Mouse (Mus musculus): ENCODE data around the gene Prom2. TPM values are rescaled to one million over a fixed set of nuclear protein-coding genes. Genes with fewer than 3 reads are reported as not detected.

Prom2 gene
- not detected for total RNA-seq (2021)
- long read RNA-seq, experiment 1, full-length matches to known transcripts, result 1 of 3 reads
- long read RNA-seq, experiment 1, partial matches to known transcripts, result 1 of 3 reads
- long read RNA-seq, experiment 1, other reads (novel, unspliced or antisense), result 1 of 3 reads
- long read RNA-seq, experiment 2, result 0 reads

DNA sequence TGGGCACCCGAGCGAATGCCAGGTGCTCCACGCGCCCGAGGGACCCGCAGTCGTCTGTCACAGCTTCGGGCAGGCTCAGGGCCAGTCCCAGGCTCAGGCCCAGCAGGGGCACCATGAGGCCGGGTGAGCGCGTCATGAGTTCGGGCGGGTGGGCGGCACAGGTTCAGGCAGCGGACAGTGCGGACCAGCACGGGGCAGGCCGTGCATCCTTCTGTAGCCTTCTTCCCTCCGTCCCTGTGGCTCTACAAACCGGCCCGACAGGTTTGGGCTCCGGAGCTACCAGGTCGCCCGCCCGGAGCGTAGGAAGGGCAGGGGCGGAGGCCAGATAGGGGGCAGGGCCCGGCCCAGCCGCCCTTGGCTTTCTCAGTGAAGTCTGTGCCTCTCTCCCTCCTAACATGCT lies at the start of gene Prom2:
Prom2 (minus strand) TSS at position 283 of the 400 bp plus-strand sequence.
- DNase-seq (ENCODE audit: low spot score in 2 of 2), result no peak

DNA sequence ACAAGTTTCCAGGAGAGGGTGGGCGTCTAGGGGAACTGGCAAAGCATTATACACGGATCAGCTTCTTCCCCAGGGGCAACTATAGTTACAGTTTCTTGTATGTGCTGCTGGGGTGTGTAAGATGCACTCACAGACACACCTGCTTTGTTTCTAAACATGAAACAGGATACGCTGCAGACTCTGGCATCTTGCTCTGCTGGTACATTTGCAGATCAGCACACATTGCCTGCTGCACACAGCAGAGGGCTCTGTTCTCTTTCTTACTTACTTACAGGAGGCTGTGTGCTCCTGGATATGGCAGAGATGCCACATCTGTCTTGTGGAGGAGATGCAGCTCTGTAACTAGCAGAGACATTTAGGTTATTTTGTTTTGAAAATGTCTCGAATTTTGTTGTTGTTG lies 49.6 kb upstream of the Prom2 start:
- no peak for DNase-seq (ENCODE audit: low spot score in 2 of 2)

DNA sequence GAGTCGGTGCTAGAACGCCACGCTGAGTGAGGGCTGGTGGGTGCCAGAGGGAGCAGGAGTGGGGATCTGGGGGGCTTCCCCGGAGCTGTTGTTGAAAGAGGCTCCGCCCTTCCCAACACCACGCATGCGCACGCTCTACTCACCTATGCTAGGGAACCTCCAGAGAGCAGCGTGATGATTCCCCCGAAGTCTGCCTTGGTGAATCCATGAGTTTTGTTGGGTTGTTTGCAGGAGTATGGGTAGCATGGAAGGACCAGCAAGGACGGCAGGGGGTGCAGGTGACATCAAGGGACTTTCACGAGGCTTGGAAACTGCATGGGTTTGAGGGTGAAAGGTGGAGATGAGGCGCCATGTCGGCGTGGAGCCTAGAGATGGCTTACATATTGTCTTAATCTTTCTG lies 48.9 kb upstream of the Prom2 start:
- no peak for DNase-seq (ENCODE audit: low spot score in 2 of 2)

DNA sequence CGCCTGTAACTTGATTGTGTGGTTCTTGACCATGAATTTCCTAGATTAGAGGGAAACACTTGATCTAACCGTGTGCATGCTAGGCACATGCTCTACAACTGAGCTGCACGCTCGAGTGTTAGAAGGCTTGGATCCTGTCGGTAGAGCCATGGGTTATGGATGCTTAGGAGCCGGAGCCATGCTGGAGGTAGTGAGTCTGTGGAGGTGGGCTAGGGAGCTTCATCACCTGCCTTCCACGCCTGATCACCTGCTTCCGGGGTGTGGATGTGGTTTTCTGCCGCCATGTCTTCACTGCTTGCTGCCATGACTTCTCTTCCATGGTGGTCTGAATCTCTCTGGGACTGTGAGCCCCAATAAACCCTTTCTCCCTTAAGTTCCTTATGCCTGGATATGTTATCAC lies 47.6 kb upstream of the Prom2 start:
- DNase-seq (ENCODE audit: low spot score in 2 of 2), result no peak

DNA sequence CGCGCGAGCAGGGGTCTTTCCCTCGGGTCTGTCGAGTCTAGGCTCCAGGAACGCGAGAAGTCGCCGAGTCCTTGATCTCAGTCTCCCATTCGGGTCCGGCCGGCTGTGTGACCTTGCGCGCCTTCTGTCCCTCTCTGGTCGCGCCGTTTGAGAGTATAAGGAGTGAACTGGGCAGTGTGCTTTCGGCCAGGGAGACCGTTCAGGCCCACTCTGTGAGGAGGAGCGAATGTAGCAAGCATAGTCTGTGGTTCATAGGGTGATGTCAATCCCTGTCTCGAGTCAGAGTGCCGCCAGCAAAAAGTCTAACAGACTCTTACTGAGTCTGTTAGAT lies 46.2 kb upstream of the Prom2 start:
- DNase-seq (ENCODE audit: low spot score in 2 of 2), result no peak

DNA sequence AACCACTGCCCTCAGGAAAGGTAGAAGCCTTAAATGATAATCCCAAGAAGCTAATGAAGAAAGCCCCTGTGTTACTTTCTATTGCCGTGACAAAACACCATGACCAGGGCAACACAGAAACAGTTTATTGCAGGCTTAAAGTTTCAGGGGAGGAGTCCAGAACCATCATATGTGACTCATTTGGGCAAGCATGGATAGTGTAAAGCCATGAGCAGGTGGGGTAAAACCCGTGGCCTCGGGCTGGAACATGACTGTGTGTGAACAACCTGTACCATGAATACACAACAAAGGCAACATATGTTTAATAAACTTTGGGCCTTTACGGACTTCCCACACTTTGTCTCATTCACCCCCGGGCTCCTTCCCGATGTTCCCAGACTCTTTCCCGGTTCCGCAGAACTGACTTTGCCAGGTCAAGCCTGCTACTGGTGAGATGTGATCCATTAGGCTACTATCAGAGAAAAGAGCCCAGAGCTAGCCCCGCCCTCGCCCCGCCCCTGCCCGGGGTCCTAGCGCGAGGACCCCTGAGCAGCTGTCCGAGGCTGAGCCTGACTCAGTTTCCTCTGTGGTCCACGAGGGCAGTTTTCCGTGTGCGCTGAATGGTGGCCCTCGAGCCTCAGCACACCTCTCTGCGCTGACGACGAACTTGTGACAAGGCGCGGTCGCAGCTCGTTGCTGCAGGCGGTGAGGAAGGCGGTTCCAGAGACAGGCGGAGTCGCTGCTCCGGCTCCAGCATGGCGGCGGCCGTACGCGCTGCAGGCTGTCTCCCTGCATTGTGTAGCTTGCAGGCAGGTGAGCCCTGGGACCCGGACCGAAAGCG lies 45.6 kb upstream of the Prom2 start, which contains the start of the genes Zfp661 and Mrps5:
Zfp661 (minus strand) TSS at position 401 of the 820 bp plus-strand sequence.
Mrps5 (plus strand) TSS at position 529 of the 820 bp plus-strand sequence.
- peak; percentile 65 to 85 for DNase-seq (ENCODE audit: low spot score in 2 of 2)

DNA sequence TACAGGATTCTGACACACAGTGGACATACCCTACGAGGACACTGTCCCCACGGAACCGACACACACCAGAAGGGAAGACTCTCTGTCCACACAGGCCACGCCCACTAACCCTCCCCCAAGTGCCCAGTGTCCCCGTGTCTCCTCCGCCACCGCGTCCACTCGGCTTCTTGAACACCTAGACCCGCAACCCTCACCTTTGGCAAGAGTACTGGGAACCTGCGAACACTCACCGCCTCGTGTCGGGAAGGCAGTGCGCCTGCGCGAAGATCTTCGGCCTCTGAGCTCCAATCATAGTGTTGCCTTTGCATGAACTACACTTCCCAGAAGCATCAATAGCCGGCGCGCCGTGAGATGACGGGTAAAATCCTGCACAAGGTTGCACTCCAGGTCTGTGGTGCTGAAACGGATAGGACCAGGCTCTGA lies 43.2 kb upstream of the Prom2 start:
- peak; percentile 67 to 88 for DNase-seq (ENCODE audit: low spot score in 2 of 2)

DNA sequence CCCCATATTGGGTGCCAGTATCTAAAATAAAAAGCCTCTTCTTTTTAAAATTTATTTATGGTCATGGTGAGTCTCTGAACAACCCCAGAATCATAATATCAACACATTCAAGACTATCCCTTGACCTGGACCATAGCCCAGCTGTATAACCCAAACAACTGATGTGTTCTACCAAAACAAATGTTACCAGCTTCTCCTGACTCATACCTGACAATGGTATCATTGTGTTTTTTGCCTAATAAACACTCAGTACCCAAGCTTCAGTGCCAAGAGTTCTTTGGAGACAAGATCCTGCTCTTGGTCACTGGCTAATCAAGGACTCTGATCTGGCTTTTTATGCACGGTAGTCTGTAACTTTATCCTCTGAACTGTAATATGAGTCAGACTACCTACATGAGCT lies 32.1 kb upstream of the Prom2 start:
- no peak for DNase-seq (ENCODE audit: low spot score in 2 of 2)

DNA sequence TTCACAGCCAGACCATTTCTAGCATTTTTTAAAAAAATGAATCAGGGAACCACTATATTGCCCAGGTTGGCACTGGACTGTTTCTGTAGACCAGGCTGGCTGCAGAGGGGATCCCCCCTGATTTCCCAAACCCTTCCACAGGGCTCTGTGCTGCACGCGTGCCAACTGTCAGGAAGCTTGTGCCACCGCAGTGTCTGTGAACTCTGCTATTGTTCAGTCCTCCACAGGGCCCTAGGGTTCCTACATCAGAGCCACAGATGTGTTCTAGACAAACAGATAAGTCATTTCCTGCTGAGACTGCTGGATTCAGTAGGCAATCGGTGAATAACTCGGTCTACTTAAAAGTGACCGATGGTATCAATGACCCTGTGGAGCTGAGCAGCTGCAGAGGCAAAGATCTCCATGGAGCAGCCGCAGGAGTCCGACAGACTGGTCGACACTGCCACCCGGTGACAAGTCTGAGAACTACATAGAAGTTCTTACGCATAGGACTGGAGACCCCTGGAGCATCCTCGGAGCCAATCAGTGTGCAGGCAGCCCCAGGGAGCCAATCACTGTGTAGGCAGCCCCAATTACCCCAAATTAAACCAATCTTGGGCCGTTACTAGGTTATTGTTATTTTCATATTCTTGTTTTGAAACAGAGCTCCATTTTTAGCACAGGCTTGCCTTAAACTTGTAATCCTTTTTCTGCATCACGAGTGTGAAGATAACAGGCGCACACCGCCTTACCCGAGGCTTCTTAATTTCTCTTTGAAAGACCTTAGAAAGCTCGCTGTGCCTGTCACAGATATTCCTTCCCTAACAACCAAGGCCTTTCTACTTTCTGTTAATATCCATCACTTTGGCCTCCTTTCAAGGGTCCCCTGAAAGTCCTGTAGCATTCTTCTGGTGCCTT lies 18.1 kb upstream of the Prom2 start:
- peak; percentile 56 to 83 for DNase-seq (ENCODE audit: low spot score in 2 of 2)

DNA sequence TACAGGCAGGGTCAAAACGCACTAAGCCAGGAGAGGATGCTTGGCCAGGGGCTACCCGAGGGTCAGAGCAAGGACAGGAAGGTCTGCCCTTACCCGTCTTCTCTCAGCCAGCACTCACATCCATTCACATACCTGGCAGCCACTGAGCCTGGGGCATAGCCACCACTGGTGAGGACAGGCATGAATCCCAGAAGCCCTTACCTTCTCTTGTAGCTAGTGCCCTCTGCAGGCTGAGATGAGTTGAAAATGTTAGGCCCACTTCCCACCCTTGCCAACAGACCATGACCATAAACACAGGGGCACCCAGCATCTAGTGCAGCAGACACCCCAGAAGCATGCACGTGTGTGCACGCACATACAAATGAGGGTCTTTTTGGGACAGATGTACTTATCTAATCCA lies 9.8 kb upstream of the Prom2 start:
- DNase-seq (ENCODE audit: low spot score in 2 of 2), result no peak

DNA sequence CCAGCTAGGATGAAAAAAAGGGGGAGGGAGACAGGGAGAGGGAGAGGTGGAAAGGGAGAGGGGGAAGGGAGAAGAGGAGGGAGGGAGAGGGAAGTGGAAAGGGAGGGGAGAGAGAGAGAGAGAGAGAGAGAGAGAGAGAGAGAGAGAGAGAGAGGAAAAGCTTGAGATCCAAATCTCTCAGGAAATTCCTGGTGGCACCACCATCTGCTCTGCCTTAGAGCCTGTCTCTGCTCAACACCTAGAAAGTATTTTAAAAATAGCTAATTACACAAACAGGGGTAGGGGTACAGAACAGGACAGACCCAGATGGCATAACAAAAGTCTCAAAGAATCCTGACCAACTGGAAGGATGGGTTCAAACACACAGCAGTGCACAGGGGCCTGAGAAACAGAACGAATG lies 9.2 kb upstream of the Prom2 start:
- DNase-seq (ENCODE audit: low spot score in 2 of 2), result no peak

DNA sequence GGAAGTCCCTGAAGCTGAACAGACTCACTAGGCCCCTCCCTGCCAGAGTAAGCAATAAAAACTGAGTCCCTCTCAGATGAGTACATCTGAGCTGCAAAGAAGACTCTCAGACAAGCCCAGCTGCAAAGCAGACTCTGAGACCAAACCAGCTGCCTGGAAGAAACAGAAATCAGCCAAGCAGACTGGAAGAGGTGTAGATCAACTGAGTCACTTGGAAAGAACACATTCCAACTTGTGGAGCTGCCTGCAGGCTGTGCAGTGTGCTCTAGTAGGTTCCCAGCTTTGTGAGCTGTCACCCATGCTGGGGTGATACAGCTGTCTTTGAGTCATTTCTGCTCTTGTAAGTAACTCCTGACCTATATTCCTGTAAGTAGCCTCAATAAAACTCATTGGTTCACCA lies 8.4 kb upstream of the Prom2 start:
- DNase-seq (ENCODE audit: low spot score in 2 of 2), result no peak

DNA sequence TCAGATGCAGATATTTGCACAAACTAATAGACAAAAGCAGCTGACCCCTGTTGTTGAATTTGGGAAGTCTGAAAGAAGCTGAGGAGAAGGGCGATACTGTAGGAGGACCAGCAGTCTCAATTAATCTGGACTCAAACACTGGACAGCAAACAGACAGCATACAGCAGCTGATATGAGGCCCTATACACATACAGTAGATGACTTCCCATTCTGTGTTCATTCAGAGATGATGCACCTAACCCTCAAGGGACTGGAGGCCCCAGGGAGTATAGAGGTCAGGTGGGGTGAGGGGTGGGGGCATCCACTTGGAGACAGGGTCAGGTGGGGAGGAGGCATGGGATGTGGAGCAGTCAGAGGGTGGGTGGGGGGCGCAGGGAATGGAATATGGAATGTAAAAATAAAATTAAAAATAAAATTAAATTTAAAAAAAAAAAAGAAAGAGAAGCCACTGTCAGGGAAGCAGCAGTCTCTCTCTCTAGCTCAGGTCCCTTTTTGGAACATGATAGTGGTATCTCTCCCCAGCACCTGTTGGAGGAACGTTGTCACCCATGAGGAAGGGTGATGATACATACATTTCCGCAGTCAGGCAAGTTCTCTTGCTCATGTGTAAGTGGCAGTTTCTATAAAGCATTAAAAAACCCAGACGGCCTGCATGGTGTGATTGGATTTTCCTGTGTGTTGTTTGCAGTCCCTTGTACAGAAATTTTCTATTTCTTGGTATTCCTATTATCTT lies 7.2 kb upstream of the Prom2 start:
- no peak for DNase-seq (ENCODE audit: low spot score in 2 of 2)

DNA sequence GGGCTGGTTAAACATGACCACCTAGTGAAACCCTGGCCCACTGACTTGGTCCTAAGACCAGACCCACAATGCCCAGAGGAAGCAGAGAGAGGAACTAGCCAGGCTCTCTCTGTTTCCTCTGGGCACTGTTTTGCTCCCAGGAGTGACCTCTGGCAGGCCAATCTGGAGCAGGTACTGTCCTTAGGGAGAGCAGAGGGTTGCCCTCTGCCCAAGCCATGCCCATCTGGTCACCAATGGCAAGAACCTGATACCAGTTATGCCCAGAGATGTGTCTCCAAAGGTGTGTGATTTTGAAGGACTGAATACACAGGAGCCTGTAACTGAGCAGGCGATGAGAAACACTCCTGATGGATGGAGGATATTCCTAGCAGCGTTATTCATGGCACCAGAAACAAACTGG lies 430 bp upstream of the Prom2 start:
- no peak for DNase-seq (ENCODE audit: low spot score in 2 of 2)

DNA sequence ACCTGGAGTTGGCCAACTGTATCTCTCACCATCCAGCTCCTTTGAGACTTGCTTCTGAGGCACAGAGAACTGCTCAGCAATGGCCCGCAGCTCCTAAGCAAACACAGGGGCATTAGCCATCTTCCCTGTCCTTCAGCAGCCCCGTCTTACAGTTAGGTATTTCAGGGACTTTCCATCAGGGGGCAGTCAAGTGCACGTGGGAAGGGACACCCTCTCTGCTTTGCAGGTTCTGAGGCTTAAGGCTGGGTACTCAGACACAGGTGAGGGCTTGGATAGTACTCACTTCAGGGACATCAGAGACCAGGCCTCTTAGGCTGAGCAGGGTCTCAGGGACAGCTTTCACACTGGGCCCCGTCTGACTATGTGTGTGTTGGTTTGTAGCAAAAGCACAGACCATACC lies 1.8 kb downstream of the Prom2 start:
- no peak for DNase-seq (ENCODE audit: low spot score in 2 of 2)

DNA sequence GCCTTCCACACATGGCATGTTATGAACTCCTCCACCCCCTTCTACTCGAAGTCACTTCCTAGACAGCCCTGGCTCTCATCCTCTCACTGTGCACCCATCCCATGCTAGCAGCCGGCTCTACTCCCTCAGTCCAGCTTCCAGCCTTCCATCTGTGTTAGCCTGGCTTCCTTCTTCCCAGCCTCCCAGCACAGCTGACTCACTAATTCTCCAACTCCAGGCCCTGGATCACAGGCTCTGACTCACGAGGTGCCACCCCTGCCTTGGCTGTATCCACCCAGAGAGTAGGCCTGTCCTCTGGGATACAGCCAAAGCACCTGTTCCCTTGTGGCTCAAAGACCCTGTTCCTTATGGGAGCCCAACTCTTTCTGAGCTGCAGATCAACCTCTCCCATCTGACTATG lies 3.7 kb downstream of the Prom2 start:
- no peak for DNase-seq (ENCODE audit: low spot score in 2 of 2)

DNA sequence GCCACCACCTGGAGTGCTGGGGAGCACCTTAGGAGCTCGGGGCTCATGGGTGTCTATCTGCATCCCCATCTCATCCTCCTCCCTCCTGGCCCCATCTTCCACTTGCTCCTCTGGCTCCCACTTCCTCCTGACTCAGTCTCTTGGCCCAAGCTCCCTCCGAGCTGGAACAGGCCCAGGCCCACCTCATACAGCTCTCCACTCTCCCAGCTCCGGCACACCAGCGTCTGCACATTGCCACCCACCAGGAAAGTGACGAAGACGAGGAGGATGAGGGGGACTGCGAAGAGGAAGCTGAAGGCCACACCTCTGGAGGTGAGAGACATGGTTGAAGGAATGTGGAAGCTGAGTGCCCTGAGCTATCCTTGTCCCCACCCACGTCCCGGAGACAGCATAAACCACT lies 5.9 kb downstream of the Prom2 start:
- DNase-seq (ENCODE audit: low spot score in 2 of 2), result no peak

DNA sequence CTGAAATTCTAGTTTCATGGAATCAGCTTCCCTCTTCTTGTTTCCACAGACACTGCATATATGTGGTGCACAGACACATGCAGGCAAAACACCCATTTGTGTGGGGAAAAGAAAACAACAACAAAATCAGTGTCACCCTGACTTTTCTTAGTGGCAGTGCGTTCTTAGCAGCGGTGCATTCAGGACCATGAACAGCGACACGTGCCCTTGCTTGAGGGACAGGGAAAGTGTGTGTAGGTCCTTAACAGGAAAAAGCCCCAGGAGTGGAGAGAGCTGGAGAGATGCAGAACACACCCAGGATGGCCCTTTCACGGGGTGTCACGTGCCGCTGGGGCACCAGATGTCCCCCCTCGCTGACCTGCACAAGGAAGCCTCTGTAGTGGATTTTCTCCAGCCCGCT lies 8.9 kb downstream of the Prom2 start:
- DNase-seq (ENCODE audit: low spot score in 2 of 2), result no peak

DNA sequence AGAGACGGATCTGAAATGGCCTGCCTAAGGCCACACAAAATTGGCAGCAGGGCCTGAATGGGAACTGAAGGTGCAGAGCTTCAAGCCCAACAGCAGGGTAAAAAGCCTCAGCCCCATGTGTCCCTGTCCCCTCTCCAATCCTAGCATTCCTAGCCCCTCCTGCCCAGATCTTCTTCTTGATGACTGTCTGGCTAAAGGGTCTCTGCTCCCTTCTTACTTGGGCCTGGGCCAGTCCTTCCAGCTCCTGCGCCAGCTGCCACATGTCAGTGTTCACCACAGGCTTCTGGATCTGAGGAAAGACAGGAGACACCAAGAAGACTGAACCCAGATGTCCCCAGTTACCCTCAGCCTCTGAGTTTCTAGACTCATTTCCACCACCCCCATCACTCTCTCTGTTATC lies 9.7 kb downstream of the Prom2 start:
- DNase-seq (ENCODE audit: low spot score in 2 of 2), result no peak

DNA sequence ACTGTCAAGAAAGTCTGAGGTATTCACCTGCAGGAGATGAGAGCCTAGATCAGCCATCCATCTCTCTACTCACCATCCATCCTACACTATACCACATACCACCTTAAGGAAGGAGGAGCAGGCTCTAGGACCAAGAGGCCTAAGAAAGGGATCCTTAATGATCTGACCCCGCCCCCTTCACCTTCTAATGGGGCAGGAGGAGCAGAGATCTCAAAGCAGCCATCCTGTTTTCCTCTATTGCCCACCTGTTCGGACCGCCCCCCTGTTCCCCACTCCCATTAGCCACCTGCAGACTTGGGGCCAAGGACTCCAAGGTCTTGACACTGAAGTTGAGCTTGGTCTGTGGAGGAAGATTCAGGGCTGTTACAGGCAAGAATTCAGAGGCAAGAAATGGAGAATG lies 10.8 kb downstream of the Prom2 start:
- DNase-seq (ENCODE audit: low spot score in 2 of 2), result no peak

DNA sequence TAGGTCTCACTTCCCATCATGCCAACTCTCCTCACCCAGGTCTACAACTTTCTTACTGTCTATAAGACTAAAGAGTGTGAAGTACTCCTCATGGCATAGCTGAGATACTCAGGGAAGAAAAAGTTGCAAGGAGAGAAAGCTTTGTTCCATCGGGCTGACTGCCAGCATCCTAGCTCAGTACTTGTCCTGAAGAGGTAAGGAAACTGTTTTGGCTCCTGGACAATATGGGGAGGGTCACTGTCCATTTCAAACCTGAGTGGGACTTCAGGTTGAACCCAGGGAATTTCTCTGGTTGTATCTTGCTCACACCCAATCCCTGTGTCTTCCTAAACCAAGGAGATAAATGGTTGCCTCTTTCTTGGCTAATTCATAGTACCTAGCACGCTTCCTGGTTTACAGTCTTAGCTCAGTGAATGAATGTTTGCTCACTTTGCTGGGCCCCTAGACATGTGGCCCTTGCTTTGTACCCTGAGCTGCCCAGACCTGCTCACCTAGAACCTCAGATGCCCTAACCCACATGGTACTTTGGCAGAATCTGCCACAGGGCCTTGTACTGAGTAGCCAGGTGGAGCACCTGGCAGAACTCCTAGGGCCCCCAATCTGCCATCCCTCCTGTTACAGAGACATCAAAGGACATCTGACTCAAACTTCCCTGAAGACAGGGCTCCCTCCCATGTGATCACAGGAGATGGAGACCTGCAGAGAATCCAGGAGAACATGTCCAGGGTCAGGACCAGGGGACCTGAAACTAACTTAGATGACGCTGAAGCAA lies 16.1 kb downstream of the Prom2 start:
- no peak for DNase-seq (ENCODE audit: low spot score in 2 of 2)

Measured in gastrocnemius, postnatal 4 days (tissue).